Mouse (Mus musculus) neural tube, embryonic 12.5 days (tissue): ENCODE measurements around the gene Coq3. TPM values are rescaled to one million over a fixed set of nuclear protein-coding genes. Genes with fewer than 3 reads are reported as not detected.

Experiments used
- ATAC-seq: fragments of 200-750 bp; cut with Nextera tagmentation; 2 replicates; pipeline ENCODE4 v1.8.0; 2017; ENCODE audit warnings: low read depth, mild to moderate bottlenecking, moderate TSS enrichment, moderate library complexity; ENCODE audit not compliant: low FRiP score
- H3K27ac ChIP-seq: fragments of 300-500 bp; sonication (generic); 2 replicates; pipeline ENCODE4 v1.5.1; 2016
- H3K27me3 ChIP-seq: fragments of 300-500 bp; sonication (generic); replicated peaks from 2 replicates; pipeline ENCODE4 v1.6.1; 2016; ENCODE audit warnings: mild to moderate bottlenecking
- H3K36me3 ChIP-seq: fragments of 300-500 bp; sonication (generic); 2 replicates; pipeline ENCODE4 v1.6.1; 2016; ENCODE audit warnings: mild to moderate bottlenecking
- H3K4me1 ChIP-seq: fragments of 300-500 bp; sonication (generic); 2 replicates; pipeline ENCODE4 v1.6.1; 2016
- H3K4me2 ChIP-seq: fragments of 300-500 bp; sonication (generic); replicated peaks from 2 replicates; pipeline ENCODE4 v1.6.1; 2016; ENCODE audit warnings: mild to moderate bottlenecking
- H3K4me3 ChIP-seq: fragments of 300-500 bp; sonication (generic); 2 replicates; pipeline ENCODE4 v1.5.1; 2016
- H3K9ac ChIP-seq: fragments of 300-500 bp; sonication (generic); 2 replicates; pipeline ENCODE4 v1.6.1; 2016; ENCODE audit warnings: mild to moderate bottlenecking
- H3K9me3 ChIP-seq: fragments of 300-500 bp; sonication (generic); 2 replicates; pipeline ENCODE4 v1.6.1; 2016; ENCODE audit warnings: mild to moderate bottlenecking
- whole genome bisulfite sequencing: fragments of 180-500 bp; shearing (Covaris S2); methylation state at CpG from one replicate; pipeline ENCODE4 v1.1.7; 2016; 5-methylcytosine and 5-hydroxymethylcytosine counted together
- polyA plus RNA-seq: library from polyadenylated mRNA; unstranded; fragments of >200 nt; fragmentation: Nextera tagmentation; extraction: Ambion mirVana; gene quantifications from 2 replicates; pipeline ENCODE4 v1.2.1, GENCODE M21; 2016

Gene Coq3
- polyA plus RNA-seq, 1 experiment from 2014 or later: 10.4 TPM

DNA sequence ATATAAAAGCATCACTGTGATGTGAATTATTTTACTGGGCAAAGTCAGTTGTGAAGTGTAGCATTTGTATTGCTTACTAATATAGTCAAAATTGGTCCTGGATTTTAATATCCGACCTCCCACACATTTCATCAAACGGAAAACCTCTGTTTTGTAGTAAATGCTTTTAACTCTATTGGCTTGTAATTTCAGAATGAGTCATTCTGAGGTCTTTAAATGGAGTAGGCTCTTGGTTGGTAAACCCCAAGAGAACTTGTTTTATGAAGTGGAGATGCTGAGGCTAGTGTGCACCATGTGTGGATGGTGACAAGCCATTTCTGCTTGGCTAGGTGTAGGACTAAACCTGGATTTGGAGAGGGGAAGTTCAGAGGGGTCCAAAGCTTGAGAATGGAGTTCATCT lies 55.9 kb downstream of the Coq3 start:
- H3K27ac ChIP-seq: no peak overlapping the region
- H3K9ac ChIP-seq: no peak overlapping the region
- no peak overlapping the region for H3K4me2 ChIP-seq
- no peaks in the 10 kb centered on the region for H3K9me3 ChIP-seq
- H3K4me3 ChIP-seq: no peak overlapping the region
- WGBS: 96% methylated on average over 2 of the region's 2 CpGs
- no peak for ATAC-seq
- no peaks in the 10 kb centered on the region for H3K27me3 ChIP-seq
- H3K4me1 ChIP-seq: peaks cover 21% of the 10 kb centered on the region
- H3K36me3 ChIP-seq: peaks cover 10% of the 10 kb centered on the region; the same call in 1 of the 2 replicates

DNA sequence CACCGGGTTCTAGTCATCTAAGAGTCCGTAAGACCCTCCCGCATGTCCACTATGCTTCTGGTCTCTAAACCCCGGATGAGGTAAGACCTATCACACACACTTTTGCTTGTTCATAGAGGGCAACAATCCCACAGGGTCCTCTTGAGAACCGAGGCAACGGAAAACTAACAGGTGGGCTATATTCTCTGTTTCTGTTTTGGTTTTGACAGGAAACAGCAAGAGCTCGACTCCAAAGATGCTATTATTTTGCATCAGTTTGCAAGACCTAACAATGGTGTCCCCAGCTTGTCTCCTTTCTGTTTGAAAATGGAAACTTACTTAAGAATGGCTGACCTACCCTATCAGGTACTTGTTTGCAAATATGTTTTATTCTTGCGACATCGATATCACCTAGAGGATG lies 57.0 kb downstream of the Coq3 start:
- no peaks in the 10 kb centered on the region for H3K9me3 ChIP-seq
- ATAC-seq: no peak
- 94% methylated on average over 9 of the region's 9 CpGs for WGBS

DNA sequence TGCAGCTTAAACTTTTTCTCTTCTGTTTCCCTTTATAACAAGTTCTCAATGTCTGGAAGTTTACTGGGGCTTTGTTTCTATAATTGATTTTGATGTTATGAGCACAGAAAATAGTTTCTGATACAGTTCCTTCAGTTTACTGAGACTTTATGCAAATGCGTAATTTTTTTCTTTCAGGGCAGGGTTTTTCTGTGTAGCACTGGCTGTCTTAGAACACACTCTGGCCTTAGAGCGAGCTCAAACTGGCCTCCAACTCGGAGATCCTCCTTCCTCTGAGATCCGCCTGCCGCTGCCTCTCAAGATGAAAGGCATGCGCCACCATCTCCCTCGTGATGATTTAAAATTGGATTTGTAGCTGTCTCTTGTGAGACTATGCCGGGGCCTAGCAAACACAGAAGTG lies 58.4 kb downstream of the Coq3 start:
- WGBS: 89% methylated on average over 8 of the region's 8 CpGs
- Histone ChIP-seq H3K4me2 (no peak overlapping the region), H3K27me3 (no peaks in the 10 kb centered on the region), H3K27ac (no peak overlapping the region), H3K9me3 (no peaks in the 10 kb centered on the region), H3K36me3 (peaks cover 10% of the 10 kb centered on the region; the same call in 1 of the 2 replicates), H3K4me1 (peaks cover 10% of the 10 kb centered on the region), H3K4me3 (no peak overlapping the region), H3K9ac (no peak overlapping the region)
- ATAC-seq: no peak

More for the DNA sequence above, 57.0 kb downstream of the Coq3 start:
- Histone ChIP-seq H3K9ac (no peak overlapping the region), H3K36me3 (peaks cover 10% of the 10 kb centered on the region; the same call in 1 of the 2 replicates), H3K4me1 (peaks cover 17% of the 10 kb centered on the region), H3K4me3 (no peak overlapping the region), H3K27ac (no peak overlapping the region), H3K27me3 (no peaks in the 10 kb centered on the region), H3K4me2 (no peak overlapping the region)

DNA sequence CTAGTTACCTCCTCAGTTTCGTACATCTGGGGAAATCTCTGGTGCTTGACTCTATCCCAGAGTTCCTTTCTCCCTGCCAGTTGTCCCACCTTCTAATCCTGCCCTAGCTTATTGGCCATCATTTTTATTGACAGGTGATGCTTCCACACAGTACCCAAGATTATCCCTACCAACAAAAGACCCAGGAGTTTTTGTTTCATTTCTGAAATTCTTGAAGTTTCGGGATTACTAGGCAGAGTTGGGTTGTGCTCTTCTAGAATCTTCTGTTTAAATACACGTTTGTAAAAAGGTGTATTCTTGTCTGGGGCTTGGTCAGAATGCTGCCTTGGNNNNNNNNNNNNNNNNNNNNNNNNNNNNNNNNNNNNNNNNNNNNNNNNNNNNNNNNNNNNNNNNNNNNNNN lies 65.2 kb downstream of the Coq3 start:
- Histone ChIP-seq H3K4me1 (no peaks in the 10 kb centered on the region), H3K9me3 (no peaks in the 10 kb centered on the region), H3K4me3 (no peak overlapping the region), H3K4me2 (no peak overlapping the region), H3K27ac (no peak overlapping the region), H3K27me3 (no peaks in the 10 kb centered on the region), H3K36me3 (peaks cover 22% of the 10 kb centered on the region), H3K9ac (no peak overlapping the region)
- 95% methylated on average over 3 of the region's 3 CpGs for WGBS
- no peak for ATAC-seq

DNA sequence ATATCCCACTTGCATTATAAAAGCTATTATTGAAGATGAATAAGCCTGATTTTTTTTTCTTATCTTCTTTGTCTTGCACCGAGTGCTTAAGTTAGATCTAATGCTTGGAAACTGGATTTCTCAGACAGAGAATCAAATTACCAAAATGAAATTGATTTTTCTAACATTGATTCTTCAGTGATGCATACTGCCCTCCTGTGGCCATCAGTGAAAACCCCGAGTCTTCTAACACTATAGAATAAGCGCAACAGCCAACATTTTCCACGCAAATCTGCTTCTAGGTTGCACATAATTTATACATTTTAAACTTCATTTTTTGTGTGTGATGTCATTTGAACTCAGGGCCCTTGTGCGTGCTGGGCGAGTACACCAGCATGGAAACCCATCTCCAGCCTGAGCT lies 72.0 kb downstream of the Coq3 start:
- peaks cover 33% of the 10 kb centered on the region for H3K36me3 ChIP-seq
- no peak overlapping the region for H3K27ac ChIP-seq
- WGBS: 57% methylated on average over 6 of the region's 6 CpGs
- H3K9ac ChIP-seq: no peak overlapping the region
- no peak for ATAC-seq
- H3K9me3 ChIP-seq: no peaks in the 10 kb centered on the region
- H3K4me2 ChIP-seq: no peak overlapping the region
- no peak overlapping the region for H3K4me3 ChIP-seq
- no peaks in the 10 kb centered on the region for H3K27me3 ChIP-seq
- no peaks in the 10 kb centered on the region for H3K4me1 ChIP-seq

DNA sequence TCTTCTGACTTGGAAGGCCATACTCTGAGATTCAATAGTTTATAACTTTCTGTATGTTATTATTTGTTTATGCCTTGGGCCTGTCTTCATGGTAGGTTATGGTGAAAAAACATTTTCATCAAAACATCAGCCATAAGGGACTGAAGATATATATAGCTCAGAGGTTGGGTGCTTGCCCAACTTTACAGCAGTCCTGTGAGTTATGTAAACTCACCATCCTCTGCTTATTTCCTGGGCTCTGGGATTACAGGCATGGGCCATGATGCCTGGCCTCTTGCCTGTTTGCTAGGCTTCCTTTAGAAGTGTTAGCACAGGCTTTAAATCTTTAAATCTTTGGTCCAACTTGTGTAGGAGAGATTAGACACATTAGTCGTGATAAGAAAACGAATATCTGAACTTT lies 72.8 kb downstream of the Coq3 start:
- WGBS: 86% methylated on average over 2 of the region's 2 CpGs
- H3K36me3 ChIP-seq: peaks cover 31% of the 10 kb centered on the region
- H3K27ac ChIP-seq: no peak overlapping the region
- H3K4me2 ChIP-seq: no peak overlapping the region
- H3K9ac ChIP-seq: no peak overlapping the region
- no peaks in the 10 kb centered on the region for H3K27me3 ChIP-seq
- no peaks in the 10 kb centered on the region for H3K9me3 ChIP-seq
- H3K4me1 ChIP-seq: no peaks in the 10 kb centered on the region
- ATAC-seq: no peak
- no peak overlapping the region for H3K4me3 ChIP-seq

DNA sequence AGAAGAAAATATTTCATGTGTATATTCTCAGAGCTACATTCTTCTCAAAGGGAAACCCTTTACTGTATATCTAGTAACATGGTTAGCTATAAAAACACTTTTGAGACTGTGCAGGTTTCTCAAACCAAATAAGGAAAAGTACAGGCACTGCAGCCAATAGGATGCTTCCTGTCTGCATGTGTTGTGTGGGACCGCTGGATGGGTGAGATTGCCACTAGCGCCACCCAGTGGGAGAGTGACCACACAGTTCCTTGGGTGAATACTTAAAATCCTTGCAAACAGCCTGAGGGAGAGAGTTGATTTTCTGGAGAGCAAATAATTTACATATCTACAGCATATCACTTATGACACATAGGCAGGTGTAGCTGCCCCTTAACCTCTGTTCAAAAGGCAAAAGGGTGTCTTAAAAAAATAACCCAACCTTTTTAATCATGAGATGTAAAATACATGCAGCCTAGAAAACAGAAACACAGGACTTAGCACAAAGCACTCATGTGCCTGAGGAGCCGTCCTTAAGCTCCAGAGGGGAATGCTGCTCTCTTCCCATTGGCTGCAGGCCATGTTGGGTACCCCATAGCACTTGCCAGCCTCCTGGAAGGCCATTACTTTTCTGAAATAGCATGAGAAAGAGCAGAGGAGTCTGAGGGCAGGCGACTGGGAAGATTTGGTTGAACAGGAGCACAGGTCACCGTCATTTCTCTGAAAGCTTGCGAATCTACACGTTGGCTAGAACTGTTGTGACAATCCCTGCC lies 78.3 kb downstream of the Coq3 start:
- Histone ChIP-seq H3K9me3 (no peaks in the 10 kb centered on the region), H3K4me1 (no peaks in the 10 kb centered on the region), H3K36me3 (peaks cover 38% of the 10 kb centered on the region), H3K27ac (no peak overlapping the region), H3K27me3 (no peaks in the 10 kb centered on the region), H3K4me3 (no peak overlapping the region), H3K9ac (no peak overlapping the region), H3K4me2 (no peak overlapping the region)
- peak; percentile 46; the same call in 1 of the 2 replicates for ATAC-seq
- WGBS: 59% methylated on average over 7 of the region's 7 CpGs

Other genes with a start within 250 kb of the Coq3 start
- gene Prdm13, start 193.7 kb upstream of the Coq3 start, polyA plus RNA-seq: 12.6 and 13.3 TPM in 2 replicates
- gene Ccnc, start 152.0 kb upstream of the Coq3 start, polyA plus RNA-seq: 67.9 and 71.8 TPM in 2 replicates
- 8.7 and 10.1 TPM in 2 replicates for gene Usp45, start 112.5 kb upstream of the Coq3 start, polyA plus RNA-seq
- 26.0 and 26.6 TPM in 2 replicates for gene Tstd3, start 112.5 kb upstream of the Coq3 start, polyA plus RNA-seq
- 184 and 189 TPM in 2 replicates for gene Pnisr, start 32.1 kb upstream of the Coq3 start, polyA plus RNA-seq
- gene Faxc, start 51.7 kb downstream of the Coq3 start, polyA plus RNA-seq: 25.0 and 28.1 TPM in 2 replicates